Mouse (Mus musculus): ENCODE data around the gene Egln2.

- no peak for TF ChIP-seq CTCF (IDR thresholded peaks at IDR 0.05 in 2 of 3, conservative IDR thresholded peaks at IDR 0.05 in 1 of 3; ENCODE audit: control insufficient read depth in 1 of 3, insufficient read depth in 1 of 3, low read depth in 2 of 3, low read length in 3 of 3, poor library complexity in 1 of 3, severe bottlenecking in 1 of 3)
- no peak for TF ChIP-seq POLR2A (IDR thresholded peaks at IDR 0.05; ENCODE audit: control insufficient read depth in 1 of 2, insufficient read depth in 1 of 2, low read depth in 1 of 2, low read length in 2 of 2, poor library complexity in 1 of 2)
- TF ChIP-seq SIN3A (IDR thresholded peaks at IDR 0.05; ENCODE audit: low read length): no peak
Measured at GRCm38 (mm10) chr7:27185986-27186385, 19.4 kb upstream of the Egln2 start.
